Mouse (Mus musculus) urinary bladder, postnatal 0 days (tissue): Measurements from ENCODE around the gene Ptbp2. TPM values are rescaled to one million over a fixed set of nuclear protein-coding genes. Genes with fewer than 3 reads are reported as not detected.

Experiments
- microRNA-seq: library from miRNA; unstranded; fragments of <30 nt; microRNA quantifications from one replicate; pipeline ENCODE4, GENCODE M21; 2016
- polyA plus RNA-seq: library from polyadenylated mRNA; unstranded; fragments of >200 nt; fragmentation: Nextera tagmentation; extraction: Ambion mirVana; gene quantifications from 2 replicates; pipeline ENCODE4 v1.2.1, GENCODE M21; 2015

The Ptbp2 gene
- polyA plus RNA-seq: 60.1 and 68.5 TPM in 2 replicates

GRCm38 (mm10) chr3:119784366-119784765 is at the start of gene Ptbp2:
Ptbp2 (minus strand) TSS chr3:119784466.

Small RNA genes within 50 kb of the gene (microRNA-seq; reads per million reads assigned to microRNA genes)
- not detected for gene Gm24744
